Mouse (Mus musculus) thymus, adult 2 months (tissue): ENCODE results near the gene Grem1. TPM values are rescaled to one million over a fixed set of nuclear protein-coding genes. Genes with fewer than 3 reads are reported as not detected.

ENCODE experiments used
- DNase-seq: peaks from one replicate; pipeline ENCODE4 v3.0.0; 2021
- H3K27ac ChIP-seq: fragments of 200-500 bp; 2 replicates; pipeline ENCODE4 v1.5.1; 2012; ENCODE audit warnings: low read length, control low read depth; ENCODE audit not compliant: control insufficient read depth, insufficient read depth
- H3K27me3 ChIP-seq: fragments of 200-500 bp; 2 replicates; pipeline ENCODE4 v1.6.1; 2012; ENCODE audit warnings: mild to moderate bottlenecking, low read length, moderate library complexity, mixed read lengths; ENCODE audit not compliant: control insufficient read depth, insufficient read depth
- H3K36me3 ChIP-seq: fragments of 200-500 bp; 2 replicates; pipeline ENCODE4 v1.6.1; 2012; ENCODE audit warnings: mild to moderate bottlenecking, low read length, moderate library complexity; ENCODE audit not compliant: control insufficient read depth, insufficient read depth
- H3K4me1 ChIP-seq: fragments of 200-500 bp; replicated peaks from 2 replicates; pipeline ENCODE4 v1.6.1; 2012; ENCODE audit warnings: low read length; ENCODE audit not compliant: control insufficient read depth, insufficient read depth
- H3K4me3 ChIP-seq: fragments of 200-500 bp; 2 replicates; pipeline ENCODE4 v1.5.1; 2012; ENCODE audit warnings: mild to moderate bottlenecking, low read length, control low read depth, moderate library complexity; ENCODE audit not compliant: control insufficient read depth, insufficient read depth
- CTCF ChIP-seq: fragments of 200-500 bp; IDR thresholded peaks from 2 replicates; pipeline ENCODE4 v1.5.1; 2012; ENCODE audit warnings: mild to moderate bottlenecking, control low read depth, low read length, moderate library complexity, borderline replicate concordance; ENCODE audit not compliant: control insufficient read depth, poor library complexity, insufficient read depth; ENCODE audit errors: extremely low read depth
- POLR2A ChIP-seq: fragments of 200-500 bp; IDR thresholded peaks from 2 replicates; pipeline ENCODE4 v1.6.1; 2012; ENCODE audit warnings: mild to moderate bottlenecking, low read length, control low read depth, moderate library complexity; ENCODE audit not compliant: control insufficient read depth, poor library complexity, insufficient read depth; ENCODE audit errors: extremely low read depth
- WGBS: fragments of 180-500 bp; shearing (Covaris S2); methylation state at CpG from one replicate; pipeline ENCODE4 v1.1.7; 2018; 5-methylcytosine and 5-hydroxymethylcytosine counted together
- polyA plus RNA-seq: library from polyadenylated mRNA; depleted of rRNA; stranded (reverse); fragments of >200 nt; gene quantifications from 2 replicates; pipeline ENCODE4 v1.2.3, GENCODE M21; 2012

Grem1 gene
- polyA plus RNA-seq, 1 experiment: 0.59 TPM

- DNase-seq: no peak
- Histone ChIP-seq H3K36me3 (no peaks in the 10 kb centered on the region), H3K27ac (no peak overlapping the region), H3K4me1 (no peaks in the 10 kb centered on the region), H3K4me3 (no peak overlapping the region), H3K27me3 (no peaks in the 10 kb centered on the region)
- 84% methylated on average over 13 of the region's 13 CpGs for WGBS
- TF ChIP-seq POLR2A (no peak), CTCF (no peak)
These were observed 40.2 kb upstream of the Grem1 start for GRCm38 (mm10) chr2:113798605-113799004.

GRCm38 (mm10) chr2:113795186-113795585 is 36.7 kb upstream of the Grem1 start:
- H3K4me3 ChIP-seq: no peak overlapping the region
- no peaks in the 10 kb centered on the region for H3K27me3 ChIP-seq
- WGBS: 79% methylated on average over 4 of the region's 4 CpGs
- H3K4me1 ChIP-seq: no peaks in the 10 kb centered on the region
- H3K27ac ChIP-seq: no peak overlapping the region
- DNase-seq: no peak
- no peaks in the 10 kb centered on the region for H3K36me3 ChIP-seq
- TF ChIP-seq CTCF (no peak), POLR2A (no peak)

GRCm38 (mm10) chr2:113793521-113793920 is 35.1 kb upstream of the Grem1 start:
- Histone ChIP-seq H3K27ac (no peak overlapping the region), H3K4me1 (no peaks in the 10 kb centered on the region), H3K36me3 (no peaks in the 10 kb centered on the region), H3K27me3 (no peaks in the 10 kb centered on the region), H3K4me3 (no peak overlapping the region)
- DNase-seq: no peak
- TF ChIP-seq POLR2A: no peak
- TF ChIP-seq CTCF: no peak
- WGBS: 89% methylated on average over 3 of the region's 3 CpGs

GRCm38 (mm10) chr2:113788821-113789387 is 30.5 kb upstream of the Grem1 start:
- TF ChIP-seq CTCF (no peak), POLR2A (no peak)
- H3K27ac ChIP-seq: no peak overlapping the region
- H3K4me3 ChIP-seq: no peak overlapping the region
- WGBS: 82% methylated on average over 4 of the region's 4 CpGs
- no peaks in the 10 kb centered on the region for H3K27me3 ChIP-seq
- H3K4me1 ChIP-seq: no peaks in the 10 kb centered on the region
- no peaks in the 10 kb centered on the region for H3K36me3 ChIP-seq
- no peak for DNase-seq

- H3K4me3 ChIP-seq: no peak overlapping the region
- WGBS: 93% methylated on average over 4 of the region's 4 CpGs
- H3K4me1 ChIP-seq: no peaks in the 10 kb centered on the region
- no peaks in the 10 kb centered on the region for H3K27me3 ChIP-seq
- no peak for DNase-seq
- H3K36me3 ChIP-seq: no peaks in the 10 kb centered on the region
- TF ChIP-seq CTCF (no peak), POLR2A (no peak)
- no peak overlapping the region for H3K27ac ChIP-seq
These were observed 29.4 kb upstream of the Grem1 start for GRCm38 (mm10) chr2:113787882-113788281.

DNA sequence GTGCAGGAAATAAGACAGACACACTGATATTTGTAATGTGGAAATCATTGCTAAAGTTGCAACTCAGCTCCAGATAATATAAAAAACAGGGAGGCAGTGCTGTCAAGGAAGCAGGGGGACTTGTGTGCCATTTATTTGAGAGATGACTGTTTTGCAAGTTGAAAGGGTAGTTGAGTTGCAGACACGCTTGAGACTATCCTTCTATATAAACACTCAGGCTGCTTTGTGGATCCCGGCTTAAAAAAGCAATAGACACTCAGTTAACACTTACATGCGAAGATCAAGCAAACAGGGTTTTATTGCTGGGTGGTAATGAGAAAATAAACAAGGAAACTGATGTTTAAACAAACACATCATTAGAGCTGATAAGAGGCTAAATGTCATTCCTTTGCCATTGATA is 26.4 kb upstream of the Grem1 start:
- DNase-seq: no peak
- Histone ChIP-seq H3K27me3 (no peaks in the 10 kb centered on the region), H3K4me3 (no peak overlapping the region), H3K36me3 (no peaks in the 10 kb centered on the region), H3K4me1 (no peaks in the 10 kb centered on the region), H3K27ac (no peak overlapping the region)
- no peak for TF ChIP-seq POLR2A
- 84% methylated on average over 3 of the region's 3 CpGs for WGBS

DNA sequence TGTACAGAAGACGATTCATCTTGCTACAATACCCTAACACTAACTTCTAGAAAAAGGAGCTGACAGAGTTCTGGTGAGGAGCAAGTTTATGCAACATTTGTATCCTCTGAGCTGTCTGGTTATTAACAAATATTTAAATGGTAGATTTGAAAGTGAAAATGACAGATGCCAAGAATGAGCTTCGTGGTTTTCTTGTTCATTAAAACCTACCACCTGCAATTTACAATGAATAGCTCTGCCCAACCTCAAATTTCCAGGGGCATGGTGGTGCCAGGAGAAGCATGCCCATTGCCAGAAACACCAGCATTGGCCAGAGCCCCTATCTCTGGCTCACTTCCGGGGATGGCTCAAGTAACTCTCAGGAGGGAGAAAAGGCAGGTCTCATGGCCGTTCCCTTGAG is 23.1 kb upstream of the Grem1 start:
- Histone ChIP-seq H3K36me3 (no peaks in the 10 kb centered on the region), H3K4me3 (no peak overlapping the region), H3K4me1 (no peaks in the 10 kb centered on the region), H3K27me3 (no peaks in the 10 kb centered on the region), H3K27ac (no peak overlapping the region)
- DNase-seq: no peak
- WGBS: 81% methylated on average over 4 of the region's 4 CpGs
- no peak for TF ChIP-seq CTCF
- no peak for TF ChIP-seq POLR2A
